Mouse (Mus musculus) limb, embryonic 12.5 days (tissue): Measurements from ENCODE around the gene Ttll3. TPM values are rescaled to one million over a fixed set of nuclear protein-coding genes. Genes with fewer than 3 reads are reported as not detected.

Experiments used
- ATAC-seq: fragments of 200-750 bp; cut with Nextera tagmentation; 2 replicates; pipeline ENCODE4 v1.8.0; 2017; ENCODE audit warnings: low read depth, moderate TSS enrichment; ENCODE audit not compliant: insufficient number of reproducible peaks, insufficient read depth, low FRiP score, low TSS enrichment
- H3K27ac ChIP-seq: fragments of 300-500 bp; sonication (generic); 2 replicates; pipeline ENCODE4 v1.5.1; 2016; ENCODE audit warnings: mild to moderate bottlenecking, moderate library complexity
- H3K27me3 ChIP-seq: fragments of 300-500 bp; sonication (generic); 2 replicates; pipeline ENCODE4 v1.6.1; 2016; ENCODE audit warnings: mild to moderate bottlenecking, moderate library complexity
- H3K36me3 ChIP-seq: fragments of 300-500 bp; sonication (generic); 2 replicates; pipeline ENCODE4 v1.6.1; 2016; ENCODE audit warnings: mild to moderate bottlenecking, moderate library complexity
- H3K4me1 ChIP-seq: fragments of 300-500 bp; sonication (generic); replicated peaks from 2 replicates; pipeline ENCODE4 v1.6.1; 2016
- H3K4me2 ChIP-seq: fragments of 300-500 bp; sonication (generic); 2 replicates; pipeline ENCODE4 v1.6.1; 2016; ENCODE audit warnings: mild to moderate bottlenecking, moderate library complexity
- H3K4me3 ChIP-seq: fragments of 300-500 bp; sonication (generic); replicated peaks from 2 replicates; pipeline ENCODE4 v1.5.1; 2016; ENCODE audit warnings: mild to moderate bottlenecking
- H3K9ac ChIP-seq: fragments of 300-500 bp; sonication (generic); replicated peaks from 2 replicates; pipeline ENCODE4 v1.6.1; 2016; ENCODE audit warnings: mild to moderate bottlenecking, moderate library complexity
- H3K9me3 ChIP-seq: fragments of 300-500 bp; sonication (generic); 2 replicates; pipeline ENCODE4 v1.6.1; 2016; ENCODE audit warnings: mild to moderate bottlenecking, moderate library complexity
- WGBS: fragments of 180-500 bp; shearing (Covaris S2); methylation state at CpG from one replicate; pipeline ENCODE4 v1.1.7; 2016; 5-methylcytosine and 5-hydroxymethylcytosine counted together
- polyA plus RNA-seq: library from polyadenylated mRNA; unstranded; fragments of >200 nt; fragmentation: Nextera tagmentation; extraction: Ambion mirVana; gene quantifications from 2 replicates; pipeline ENCODE4 v1.2.1, GENCODE M21; 2016

The Ttll3 gene
- polyA plus RNA-seq, 1 experiment from 2014 or later, result 6.6 TPM

DNA sequence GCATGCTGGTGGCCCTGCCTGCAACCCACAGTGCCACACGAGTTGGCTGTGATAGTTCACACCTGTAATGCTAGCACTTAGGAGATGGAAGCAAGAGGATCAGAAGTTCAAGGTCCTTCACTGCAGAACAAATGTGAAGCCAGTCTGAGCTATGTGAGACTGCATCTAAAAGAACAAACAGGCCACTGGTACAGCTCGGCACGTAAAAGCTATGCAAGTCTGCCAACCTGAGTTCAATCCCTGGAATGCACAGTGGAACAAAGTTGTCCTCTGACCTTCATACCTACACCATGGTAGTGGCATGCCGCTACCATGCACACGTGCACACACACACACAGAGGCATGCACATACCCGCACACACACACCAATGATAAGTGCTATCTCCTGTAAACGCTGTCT lies 35.1 kb downstream of the Ttll3 start:
- no peak overlapping the region for H3K9ac ChIP-seq
- ATAC-seq, result no peak
- H3K27me3 ChIP-seq, result no peaks in the 10 kb centered on the region; the same call in 1 of the 2 replicates
- no peak overlapping the region for H3K4me2 ChIP-seq
- peaks cover 3% of the 10 kb centered on the region; the same call in 1 of the 2 replicates for H3K4me1 ChIP-seq
- H3K4me3 ChIP-seq, result no peak overlapping the region
- H3K27ac ChIP-seq, result no peak overlapping the region
- no peaks in the 10 kb centered on the region for H3K9me3 ChIP-seq
- no peaks in the 10 kb centered on the region for H3K36me3 ChIP-seq
- 81% methylated on average over 7 of the region's 7 CpGs for WGBS

GRCm38 (mm10) chr6:113426696-113427095 lies 37.6 kb downstream of the Ttll3 start:
- no peak overlapping the region for H3K9ac ChIP-seq
- no peaks in the 10 kb centered on the region; the same call in 1 of the 2 replicates for H3K27me3 ChIP-seq
- no peak for ATAC-seq
- no peaks in the 10 kb centered on the region for H3K36me3 ChIP-seq
- no peak overlapping the region for H3K4me3 ChIP-seq
- no peak overlapping the region for H3K4me2 ChIP-seq
- no peak overlapping the region for H3K27ac ChIP-seq
- H3K4me1 ChIP-seq, result no peaks in the 10 kb centered on the region
- WGBS, result 89% methylated on average over 4 of the region's 4 CpGs
- H3K9me3 ChIP-seq, result no peaks in the 10 kb centered on the region

DNA sequence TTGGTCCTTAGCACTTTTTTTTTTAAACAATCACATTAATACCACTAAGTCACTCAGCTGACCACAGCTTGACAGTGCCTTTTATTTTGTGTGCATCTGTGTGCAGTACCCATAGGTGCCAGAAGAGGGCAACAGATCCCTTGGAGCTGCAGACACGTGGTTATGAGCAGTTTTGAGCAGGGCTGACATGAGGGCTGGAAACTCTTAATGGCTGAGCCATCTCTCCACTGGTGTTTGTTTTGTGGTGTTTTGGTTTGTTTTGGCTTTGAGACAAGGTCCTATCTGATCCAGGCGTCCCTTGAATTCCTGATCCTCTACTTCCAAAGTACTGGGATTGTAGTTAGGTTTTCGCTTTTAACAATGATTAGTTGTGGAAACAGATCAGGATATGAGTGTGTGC lies 38.3 kb downstream of the Ttll3 start:
- Histone ChIP-seq H3K4me2 (no peak overlapping the region), H3K9ac (no peak overlapping the region), H3K27me3 (no peaks in the 10 kb centered on the region; the same call in 1 of the 2 replicates), H3K9me3 (no peaks in the 10 kb centered on the region), H3K4me3 (no peak overlapping the region), H3K4me1 (no peaks in the 10 kb centered on the region), H3K36me3 (no peaks in the 10 kb centered on the region), H3K27ac (no peak overlapping the region)
- 67% methylated on average over 3 of the region's 3 CpGs for WGBS
- ATAC-seq, result no peak

- H3K4me3 ChIP-seq, result no peak overlapping the region
- ATAC-seq, result no peak
- H3K36me3 ChIP-seq, result no peaks in the 10 kb centered on the region
- H3K9me3 ChIP-seq, result no peaks in the 10 kb centered on the region
- no peak overlapping the region for H3K27ac ChIP-seq
- 91% methylated on average over 16 of the region's 16 CpGs for WGBS
- no peak overlapping the region for H3K9ac ChIP-seq
- no peaks in the 10 kb centered on the region; the same call in 1 of the 2 replicates for H3K27me3 ChIP-seq
- no peaks in the 10 kb centered on the region for H3K4me1 ChIP-seq
- no peak overlapping the region for H3K4me2 ChIP-seq
Observed at GRCm38 (mm10) chr6:113428006-113428405, 38.9 kb downstream of the Ttll3 start.

- H3K9me3 ChIP-seq, result no peaks in the 10 kb centered on the region
- no peak for ATAC-seq
- H3K4me3 ChIP-seq, result no peak overlapping the region
- H3K36me3 ChIP-seq, result no peaks in the 10 kb centered on the region
- H3K4me2 ChIP-seq, result no peak overlapping the region
- H3K27ac ChIP-seq, result no peak overlapping the region
- H3K9ac ChIP-seq, result no peak overlapping the region
- WGBS, result 77% methylated on average over 3 of the region's 3 CpGs
- no peaks in the 10 kb centered on the region for H3K4me1 ChIP-seq
- H3K27me3 ChIP-seq, result no peaks in the 10 kb centered on the region; the same call in 1 of the 2 replicates
Observed at GRCm38 (mm10) chr6:113429965-113430364, 40.9 kb downstream of the Ttll3 start.

- no peak overlapping the region for H3K27ac ChIP-seq
- H3K9me3 ChIP-seq, result no peaks in the 10 kb centered on the region
- H3K27me3 ChIP-seq, result 0 out of 2 replicates have a peak, but pooled peaks cover 3% of the 10 kb centered on the region
- H3K4me3 ChIP-seq, result no peak overlapping the region
- ATAC-seq, result no peak
- no peaks in the 10 kb centered on the region for H3K36me3 ChIP-seq
- 57% methylated on average over 3 of the region's 3 CpGs for WGBS
- H3K4me2 ChIP-seq, result no peak overlapping the region
- H3K4me1 ChIP-seq, result no peaks in the 10 kb centered on the region
- no peak overlapping the region for H3K9ac ChIP-seq
Observed at GRCm38 (mm10) chr6:113430846-113431245, 41.8 kb downstream of the Ttll3 start.

- 52% methylated on average over 3 of the region's 3 CpGs for WGBS
- H3K4me1 ChIP-seq, result no peaks in the 10 kb centered on the region
Observed at GRCm38 (mm10) chr6:113431801-113432200, 42.7 kb downstream of the Ttll3 start.

DNA sequence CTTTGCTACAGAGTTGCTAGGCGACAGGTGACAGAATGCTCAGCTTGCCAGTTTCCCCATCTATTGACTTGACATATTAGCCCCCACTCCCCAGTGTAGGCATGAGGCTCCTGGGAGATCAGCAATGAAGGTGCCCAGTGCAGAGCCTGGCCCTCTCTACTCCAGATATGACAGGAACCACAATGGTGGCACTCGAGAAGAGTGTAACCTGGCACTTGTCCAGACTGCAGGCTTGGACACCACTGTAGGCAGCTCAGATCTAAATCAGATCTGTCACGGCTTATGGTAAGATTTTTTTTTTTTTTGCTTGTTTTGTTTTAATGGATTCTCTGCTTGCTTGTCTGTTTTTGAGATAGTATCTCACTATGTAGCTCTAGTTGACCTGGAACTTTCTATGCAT lies 44.6 kb downstream of the Ttll3 start:
- Histone ChIP-seq H3K4me1 (no peaks in the 10 kb centered on the region), H3K27me3 (0 out of 2 replicates have a peak, but pooled peaks cover 3% of the 10 kb centered on the region), H3K4me3 (no peak overlapping the region), H3K27ac (no peak overlapping the region), H3K4me2 (no peak overlapping the region), H3K9me3 (no peaks in the 10 kb centered on the region), H3K36me3 (no peaks in the 10 kb centered on the region), H3K9ac (no peak overlapping the region)
- ATAC-seq, result no peak
- 84% methylated on average over 3 of the region's 3 CpGs for WGBS

More at GRCm38 (mm10) chr6:113431801-113432200, 42.7 kb downstream of the Ttll3 start:
- Histone ChIP-seq H3K4me3 (no peak overlapping the region), H3K27ac (no peak overlapping the region), H3K4me2 (no peak overlapping the region), H3K9ac (no peak overlapping the region), H3K36me3 (no peaks in the 10 kb centered on the region), H3K9me3 (no peaks in the 10 kb centered on the region), H3K27me3 (0 out of 2 replicates have a peak, but pooled peaks cover 3% of the 10 kb centered on the region)
- ATAC-seq, result no peak

DNA sequence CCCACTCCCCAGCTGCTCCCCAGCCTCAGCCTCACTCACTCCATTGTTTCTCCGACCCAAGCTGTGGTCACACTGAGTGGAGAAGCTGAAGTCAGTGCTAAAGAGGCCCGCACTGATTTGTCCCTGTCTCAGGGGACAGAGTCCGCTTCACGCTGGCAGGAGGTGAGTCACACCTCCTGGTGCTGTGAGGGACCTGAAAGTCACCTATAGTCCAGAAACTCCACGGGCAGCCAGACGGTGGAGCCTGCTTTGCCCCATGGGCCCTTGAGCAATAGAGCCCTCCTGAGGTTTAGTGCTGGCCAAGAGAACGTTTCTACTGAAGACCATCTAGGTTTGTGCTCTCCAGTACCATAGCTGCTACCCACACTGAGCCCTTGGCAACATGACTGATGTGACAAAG lies 45.6 kb downstream of the Ttll3 start:
- no peaks in the 10 kb centered on the region for H3K4me1 ChIP-seq
- WGBS, result 80% methylated on average over 7 of the region's 7 CpGs
- no peak overlapping the region for H3K9ac ChIP-seq
- ATAC-seq, result no peak
- H3K9me3 ChIP-seq, result no peaks in the 10 kb centered on the region
- H3K27me3 ChIP-seq, result 0 out of 2 replicates have a peak, but pooled peaks cover 3% of the 10 kb centered on the region
- no peak overlapping the region for H3K27ac ChIP-seq
- H3K36me3 ChIP-seq, result no peaks in the 10 kb centered on the region
- H3K4me2 ChIP-seq, result no peak overlapping the region
- H3K4me3 ChIP-seq, result no peak overlapping the region

DNA sequence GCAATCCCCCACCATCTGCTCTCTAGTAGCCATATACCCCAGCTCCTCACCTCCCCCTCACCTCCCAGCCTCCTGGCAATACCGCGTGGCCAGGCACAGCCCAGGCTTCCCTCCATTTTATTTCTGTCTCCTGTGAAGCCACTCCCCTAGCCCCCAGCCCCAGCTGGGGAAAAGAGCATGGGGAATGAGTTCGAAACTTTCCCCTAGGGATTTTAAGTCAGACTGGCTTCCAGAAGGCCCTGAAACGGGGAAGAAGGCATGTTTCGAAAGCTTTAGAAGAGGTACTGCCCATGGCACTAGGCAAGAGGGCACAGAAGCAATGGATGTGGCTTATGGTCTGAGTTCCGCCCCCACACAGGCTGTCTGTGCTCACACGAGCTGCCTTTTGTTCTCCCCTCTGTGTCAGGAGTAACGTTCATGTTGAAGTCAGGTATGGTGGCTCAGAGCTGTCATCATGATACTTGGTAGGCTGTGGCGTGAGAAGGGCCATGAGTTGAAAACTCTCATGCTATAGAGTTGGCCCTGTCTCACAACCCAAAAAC lies 46.7 kb downstream of the Ttll3 start, which contains the start of gene Cidec:
TSS of gene Cidec (minus strand) at position 97 of the 542 bp plus-strand sequence.
- no peaks in the 10 kb centered on the region for H3K9me3 ChIP-seq
- H3K4me2 ChIP-seq, result no peak within 1 kb of the TSS
- ATAC-seq, result no peak
- 0 out of 2 replicates have a peak, but pooled peaks cover 3% of the 10 kb centered on the region for H3K27me3 ChIP-seq
- WGBS, result 74% methylated on average over 9 of the region's 9 CpGs
- H3K4me3 ChIP-seq, result no peak within 1 kb of the TSS
- H3K4me1 ChIP-seq, result no peaks in the 10 kb centered on the region
- H3K27ac ChIP-seq, result no peak within 1 kb of the TSS
- H3K36me3 ChIP-seq, result no peaks in the 10 kb centered on the region
- no peak within 1 kb of the TSS for H3K9ac ChIP-seq

- Histone ChIP-seq H3K4me3 (no peak overlapping the region), H3K27ac (no peak overlapping the region), H3K27me3 (0 out of 2 replicates have a peak, but pooled peaks cover 3% of the 10 kb centered on the region), H3K4me2 (no peak overlapping the region), H3K4me1 (0 out of 2 replicates have a peak, but pooled peaks cover 3% of the 10 kb centered on the region), H3K36me3 (no peaks in the 10 kb centered on the region), H3K9me3 (no peaks in the 10 kb centered on the region), H3K9ac (no peak overlapping the region)
- 75% methylated on average over 12 of the region's 12 CpGs for WGBS
- no peak for ATAC-seq
Observed at GRCm38 (mm10) chr6:113437135-113437534, 48.1 kb downstream of the Ttll3 start.
